Mouse (Mus musculus) G1E (cell line): ENCODE data around the gene Gm12166. TPM values are rescaled to one million over a fixed set of nuclear protein-coding genes. Genes with fewer than 3 reads are reported as not detected.

Experiments
- ATAC-seq: 2 replicates; pipeline ENCODE4 v1.8.0; 2016; ENCODE audit warnings: mild to moderate bottlenecking; ENCODE audit not compliant: insufficient number of reproducible peaks, poor library complexity, low FRiP score, severe bottlenecking; ENCODE audit errors: extremely low read depth
- DNase-seq: peaks from one replicate; pipeline ENCODE4 v3.0.0; 2012; ENCODE audit warnings: low spot score
- H3K27me3 ChIP-seq: 2 replicates; pipeline ENCODE4 v1.6.1; 2012; ENCODE audit warnings: mild to moderate bottlenecking, low read length, inconsistent platforms; ENCODE audit not compliant: insufficient read depth
- H3K36me3 ChIP-seq: replicated peaks from 2 replicates; pipeline ENCODE3; 2012; ENCODE audit warnings: mild to moderate bottlenecking, inconsistent platforms
- H3K4me1 ChIP-seq: 2 replicates; pipeline ENCODE4 v1.6.1; 2012; ENCODE audit warnings: low read depth, low read length, inconsistent platforms, mixed read lengths; ENCODE audit not compliant: insufficient read depth
- H3K4me3 ChIP-seq: 2 replicates; pipeline ENCODE4 v1.5.1; 2012; ENCODE audit warnings: low read depth, mild to moderate bottlenecking, inconsistent platforms, low read length, moderate library complexity, mixed read lengths
- H3K9me3 ChIP-seq: replicated peaks from 2 replicates; pipeline ENCODE4 v1.6.1; 2012; ENCODE audit warnings: inconsistent platforms
- CTCF ChIP-seq: IDR thresholded peaks from 2 replicates; pipeline ENCODE4 v1.5.1; 2012; ENCODE audit warnings: low read depth, low read length, inconsistent platforms, mixed read lengths
- GATA1 ChIP-seq: IDR thresholded peaks from 2 replicates; pipeline ENCODE4 v1.6.1; 2012; ENCODE audit warnings: borderline replicate concordance, low read length, inconsistent platforms, mixed read lengths
- GATA2 ChIP-seq: IDR thresholded peaks from 2 replicates; pipeline ENCODE4 v1.6.1; 2012; ENCODE audit warnings: low read depth, low read length, inconsistent platforms, borderline replicate concordance
- POLR2AphosphoS5 ChIP-seq: IDR thresholded peaks from 2 replicates; pipeline ENCODE4 v1.6.1; 2012; ENCODE audit warnings: low read depth, low read length, inconsistent platforms; ENCODE audit not compliant: insufficient replicate concordance
- TAL1 ChIP-seq: conservative IDR thresholded peaks from 2 replicates; pipeline ENCODE4 v1.6.1; 2012; ENCODE audit warnings: low read depth, low read length, inconsistent platforms, mixed read lengths
- polyA plus RNA-seq: library from polyadenylated mRNA; stranded (reverse); fragments of >175 nt; gene quantifications from 2 replicates; pipeline ENCODE4 v1.2.3, GENCODE M21; 2012
- total RNA-seq, 2 experiments: library from RNA; stranded (forward) in 1 of 2; stranded (reverse) in 1 of 2; fragments of 200-1000 nt in 1 of 2; fragments of >200 nt in 1 of 2; fragmentation: Nextera tagmentation in 1 of 2; gene quantifications; 2 replicates each; pipeline ENCODE4 v1.2.3; 2014 to 2017

Gene Gm12166
- total and polyA plus RNA-seq, 3 experiments = 0.35 to 16.7 (median 2.5) TPM

GRCm38 (mm10) chr11:46090036-46090725, 38.1 kb upstream of the Gm12166 start:
- no peak for TF ChIP-seq TAL1
- TF ChIP-seq POLR2AphosphoS5 = no peak
- TF ChIP-seq GATA1 = no peak
- no peak for TF ChIP-seq GATA2
- no peak for TF ChIP-seq CTCF
- ATAC-seq = no peak
- H3K4me1 ChIP-seq = no peaks in the 10 kb centered on the region
- no peak for DNase-seq
- no peaks in the 10 kb centered on the region for H3K9me3 ChIP-seq
- no peak overlapping the region for H3K4me3 ChIP-seq
- no peaks in the 10 kb centered on the region for H3K36me3 ChIP-seq
- no peaks in the 10 kb centered on the region; the same call in 1 of the 2 replicates for H3K27me3 ChIP-seq

- Histone ChIP-seq H3K9me3 (no peaks in the 10 kb centered on the region), H3K27me3 (no peaks in the 10 kb centered on the region), H3K4me1 (no peaks in the 10 kb centered on the region), H3K36me3 (no peaks in the 10 kb centered on the region), H3K4me3 (no peak overlapping the region)
- TF ChIP-seq GATA2 (no peak), CTCF (no peak), GATA1 (no peak), TAL1 (no peak), POLR2AphosphoS5 (no peak)
- no peak for ATAC-seq
- no peak for DNase-seq
These were observed 37.1 kb upstream of the Gm12166 start for GRCm38 (mm10) chr11:46089081-46089713.

- ATAC-seq = no peak
- TF ChIP-seq GATA1 = no peak
- no peak for TF ChIP-seq CTCF
- no peak for TF ChIP-seq POLR2AphosphoS5
- no peak for TF ChIP-seq GATA2
- TF ChIP-seq TAL1 = no peak
- no peaks in the 10 kb centered on the region for H3K9me3 ChIP-seq
These were observed 34.3 kb upstream of the Gm12166 start for GRCm38 (mm10) chr11:46086446-46086845.

GRCm38 (mm10) chr11:46085398-46086163, 33.5 kb upstream of the Gm12166 start:
- H3K36me3 ChIP-seq = no peaks in the 10 kb centered on the region
- H3K4me1 ChIP-seq = no peaks in the 10 kb centered on the region
- TF ChIP-seq GATA2 (no peak), TAL1 (no peak), CTCF (no peak), GATA1 (no peak), POLR2AphosphoS5 (no peak)
- H3K4me3 ChIP-seq = no peak overlapping the region
- H3K9me3 ChIP-seq = no peaks in the 10 kb centered on the region
- no peak for ATAC-seq
- H3K27me3 ChIP-seq = no peaks in the 10 kb centered on the region
- no peak for DNase-seq

More at GRCm38 (mm10) chr11:46086446-46086845, 34.3 kb upstream of the Gm12166 start:
- Histone ChIP-seq H3K4me3 (no peak overlapping the region), H3K4me1 (no peaks in the 10 kb centered on the region), H3K27me3 (no peaks in the 10 kb centered on the region), H3K36me3 (no peaks in the 10 kb centered on the region)
- DNase-seq = no peak

- ATAC-seq = no peak
- no peak for TF ChIP-seq TAL1
- no peak for TF ChIP-seq CTCF
- TF ChIP-seq POLR2AphosphoS5 = no peak
- TF ChIP-seq GATA1 = no peak
- no peak for TF ChIP-seq GATA2
- DNase-seq = no peak
- H3K36me3 ChIP-seq = no peaks in the 10 kb centered on the region
- no peak overlapping the region for H3K4me3 ChIP-seq
- H3K27me3 ChIP-seq = no peaks in the 10 kb centered on the region
- no peaks in the 10 kb centered on the region for H3K9me3 ChIP-seq
- H3K4me1 ChIP-seq = no peaks in the 10 kb centered on the region
These were observed 32.4 kb upstream of the Gm12166 start for GRCm38 (mm10) chr11:46084568-46084967.

GRCm38 (mm10) chr11:46083835-46084444, 31.8 kb upstream of the Gm12166 start:
- no peak for ATAC-seq
- H3K4me1 ChIP-seq = no peaks in the 10 kb centered on the region

More at GRCm38 (mm10) chr11:46083835-46084444, 31.8 kb upstream of the Gm12166 start:
- Histone ChIP-seq H3K4me3 (no peak overlapping the region), H3K27me3 (no peaks in the 10 kb centered on the region), H3K36me3 (no peaks in the 10 kb centered on the region), H3K9me3 (no peaks in the 10 kb centered on the region)
- TF ChIP-seq TAL1 = no peak
- TF ChIP-seq POLR2AphosphoS5 = no peak
- no peak for TF ChIP-seq GATA1
- TF ChIP-seq CTCF = no peak
- TF ChIP-seq GATA2 = no peak
- DNase-seq = no peak
